Mouse (Mus musculus) spleen, adult 10 weeks (tissue): ENCODE results near the gene Itpr1. TPM values are rescaled to one million over a fixed set of nuclear protein-coding genes. Genes with fewer than 3 reads are reported as not detected.

Experiments
- polyA plus RNA-seq: library from polyadenylated mRNA; stranded (reverse); fragments of 350-450 nt; fragmentation: Illumina TruSeq; extraction: RNeasy Lipid Tissue Mini Kit (QIAGEN cat#74804); gene quantifications from one replicate; pipeline ENCODE4 v1.2.3, GENCODE M21; 2015; ENCODE audit warnings: low replicate concordance; ENCODE audit not compliant: insufficient read depth

Itpr1 gene
- polyA plus RNA-seq: 66.9 TPM

GRCm38 (mm10) chr6:108212881-108213295, at the start of gene Itpr1:
TSS of gene Itpr1 (plus strand) at chr6:108213096.

GRCm38 (mm10) chr6:108184847-108185684, 27.8 kb upstream of the Itpr1 start, which contains the start of gene Sumf1:
TSS of gene Sumf1 (minus strand) at chr6:108185582.

Other genes starting within 250 kb of the Itpr1 start
- 5.6 TPM for gene Setmar, start 148.1 kb upstream of the Itpr1 start, polyA plus RNA-seq
- gene Sumf1, start 27.5 kb upstream of the Itpr1 start, polyA plus RNA-seq: 37.7 TPM